Mouse (Mus musculus) liver, embryonic 14.5 days (tissue): Measurements from ENCODE around the gene Kalrn. TPM values are rescaled to one million over a fixed set of nuclear protein-coding genes. Genes with fewer than 3 reads are reported as not detected.

Experiments used
- ATAC-seq: fragments of 200-750 bp; cut with Nextera tagmentation; 2 replicates; pipeline ENCODE4 v1.8.0; 2017; ENCODE audit warnings: moderate number of reproducible peaks, mild to moderate bottlenecking, moderate library complexity; ENCODE audit not compliant: insufficient read depth
- DNase-seq, 3 experiments: peaks; one replicate each; pipeline ENCODE4 v3.0.0-alpha.2; 2012 to 2013; ENCODE audit warnings: low read depth in 3 of 3, low spot score in 3 of 3
- H3K27ac ChIP-seq: fragments of 300-500 bp; sonication (generic); 2 replicates; pipeline ENCODE4 v1.5.1; 2014; ENCODE audit warnings: moderate library complexity, mild to moderate bottlenecking, control low read depth, inconsistent platforms
- H3K27me3 ChIP-seq: fragments of 300-500 bp; sonication (generic); 2 replicates; pipeline ENCODE4 v1.6.1; 2014; ENCODE audit warnings: mild to moderate bottlenecking, low read length, moderate library complexity; ENCODE audit not compliant: control insufficient read depth, insufficient read depth
- H3K36me3 ChIP-seq: fragments of 300-500 bp; sonication (generic); replicated peaks from 2 replicates; pipeline ENCODE4 v1.6.1; 2014; ENCODE audit warnings: low read depth; ENCODE audit not compliant: control insufficient read depth, insufficient read depth
- H3K4me1 ChIP-seq, 2 experiments: fragments of 200-500 bp in 1 of 2; fragments of 300-500 bp in 1 of 2; sonication (generic) in 1 of 2; replicated peaks; 2 replicates each; pipeline ENCODE4 v1.6.1; 2012 to 2014; ENCODE audit warnings: antibody characterized with exemption in 1 of 2, inconsistent platforms in 1 of 2, low read length in 1 of 2; ENCODE audit not compliant: control insufficient read depth in 2 of 2, insufficient read depth in 2 of 2
- H3K4me2 ChIP-seq: fragments of 300-500 bp; sonication (generic); 2 replicates; pipeline ENCODE4 v1.6.1; 2014; ENCODE audit warnings: low read depth, mild to moderate bottlenecking, control low read depth, moderate library complexity
- H3K4me3 ChIP-seq, 2 experiments: fragments of 200-500 bp in 1 of 2; fragments of 300-500 bp in 1 of 2; sonication (generic) in 1 of 2; 2 replicates each; pipeline ENCODE4 v1.5.1; 2012 to 2014; ENCODE audit warnings: low read depth in 2 of 2, low read length in 2 of 2, mild to moderate bottlenecking in 2 of 2, control low read depth in 1 of 2, inconsistent platforms in 1 of 2, moderate library complexity in 1 of 2; ENCODE audit not compliant: insufficient read depth in 1 of 2
- H3K9ac ChIP-seq: fragments of 300-500 bp; sonication (generic); replicated peaks from 2 replicates; pipeline ENCODE4 v1.6.1; 2014; ENCODE audit warnings: mild to moderate bottlenecking, control low read depth, moderate library complexity
- H3K9me3 ChIP-seq: fragments of 300-500 bp; sonication (generic); 2 replicates; pipeline ENCODE4 v1.6.1; 2016; ENCODE audit warnings: low read length, mixed read lengths; ENCODE audit not compliant: control insufficient read depth
- CTCF ChIP-seq: IDR thresholded peaks from 2 replicates; pipeline ENCODE4 v1.5.1; 2016; ENCODE audit warnings: antibody characterized with exemption, low read depth, control low read depth
- EP300 ChIP-seq: IDR thresholded peaks from 2 replicates; pipeline ENCODE4 v1.6.1; 2016; ENCODE audit warnings: antibody characterized with exemption, low read depth
- WGBS: fragments of 180-500 bp; shearing (Covaris S2); extraction: QIAGEN DNeasy Blood & Tissue Kit; methylation state at CpG from one replicate; pipeline ENCODE4 v1.1.7; 2014; ENCODE audit not compliant: insufficient replicate concordance; 5-methylcytosine and 5-hydroxymethylcytosine counted together
- polyA plus RNA-seq, 2 experiments: library from polyadenylated mRNA; depleted of rRNA in 1 of 2; stranded (reverse) in 1 of 2; unstranded in 1 of 2; fragments of >200 nt; fragmentation: Nextera tagmentation in 1 of 2; extraction: Ambion mirVana in 1 of 2; gene quantifications; 2 replicates each; pipeline versions ENCODE4 v1.2.1 to v1.2.3; 2012 to 2014

Gene Kalrn
- polyA plus RNA-seq, 2 experiments = 7.2 to 8.5 TPM

DNA sequence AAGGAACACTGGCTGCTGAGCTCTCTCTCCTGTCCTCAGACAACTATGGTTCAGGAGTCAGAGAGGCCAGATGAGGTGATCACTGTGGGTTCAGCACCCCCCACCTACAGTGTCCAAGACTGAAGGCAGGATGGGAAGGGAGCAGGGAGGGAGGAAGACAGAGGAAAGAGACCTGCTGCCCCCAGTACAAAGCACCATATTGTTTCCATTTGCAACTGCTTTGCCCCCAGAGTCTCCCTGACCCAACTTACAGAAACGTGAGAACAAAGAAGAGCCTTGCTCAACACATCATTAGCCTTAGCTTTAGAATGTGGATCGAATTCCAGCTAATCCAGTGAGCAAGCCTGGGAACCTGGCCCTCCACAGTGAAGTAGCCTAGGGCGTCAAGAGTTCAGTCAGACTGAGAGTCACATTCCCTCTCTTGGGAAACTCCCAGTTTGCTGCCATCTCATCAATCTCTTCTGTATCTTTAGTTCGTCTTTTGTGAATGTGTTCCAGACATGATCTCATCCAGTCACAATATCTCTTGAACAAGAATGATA lies 295.0 kb downstream of the Kalrn start:
- Histone ChIP-seq H3K9me3 (no peaks in the 10 kb centered on the region), H3K27me3 (no peaks in the 10 kb centered on the region), H3K4me2 (no peak overlapping the region), H3K4me3 (no peak overlapping the region), H3K36me3 (no peaks in the 10 kb centered on the region), H3K9ac (no peak overlapping the region), H3K4me1 (0 out of 4 replicates have a peak, but pooled peaks cover 0 to 1% of the 10 kb centered on the region in 2 experiments), H3K27ac (no peak overlapping the region)
- ATAC-seq (no peak), DNase-seq (no peak)
- WGBS = 49% methylated on average over 4 of the region's 4 CpGs
- TF ChIP-seq CTCF (no peak), EP300 (no peak)

DNA sequence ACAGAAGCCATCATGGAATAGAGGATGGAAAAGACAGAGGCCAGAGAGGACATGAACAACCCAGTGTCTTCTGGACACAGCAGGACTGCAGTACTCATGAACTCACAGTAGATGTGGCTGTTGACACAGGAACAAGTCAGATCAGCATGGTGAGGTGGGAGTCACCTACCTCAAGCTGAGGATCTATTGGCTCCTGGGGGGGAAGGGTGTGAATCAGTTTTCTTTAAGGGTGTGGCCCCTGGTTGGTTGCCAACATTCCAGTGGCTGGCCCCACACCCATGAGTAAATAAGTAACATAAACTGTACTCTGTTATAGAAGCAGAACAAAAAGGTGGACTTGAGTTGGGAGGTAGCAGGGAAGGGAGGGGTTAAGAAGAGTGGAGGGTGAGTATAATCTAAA lies 298.7 kb downstream of the Kalrn start:
- DNase-seq (peak in 2 of 3 experiments; percentile 2 to 3), ATAC-seq (no peak)
- Histone ChIP-seq H3K27ac (no peak overlapping the region), H3K9ac (no peak overlapping the region), H3K4me1 (0 out of 4 replicates have a peak, but pooled peaks cover 0 to 1% of the 10 kb centered on the region in 2 experiments), H3K4me2 (no peak overlapping the region), H3K9me3 (no peaks in the 10 kb centered on the region), H3K4me3 (no peak overlapping the region), H3K36me3 (no peaks in the 10 kb centered on the region), H3K27me3 (no peaks in the 10 kb centered on the region)
- peak; percentile 40 for TF ChIP-seq CTCF
- no peak for TF ChIP-seq EP300

- 0 out of 4 replicates have a peak, but pooled peaks cover 0 to 1% of the 10 kb centered on the region in 2 experiments for H3K4me1 ChIP-seq
- 65% methylated on average over 5 of the region's 5 CpGs for WGBS
- no peak overlapping the region for H3K27ac ChIP-seq
These were observed 301.9 kb downstream of the Kalrn start for GRCm38 (mm10) chr16:34271476-34271875.

GRCm38 (mm10) chr16:34270681-34271080 lies 302.7 kb downstream of the Kalrn start:
- H3K27ac ChIP-seq = no peak overlapping the region
- ATAC-seq (no peak), DNase-seq (no peak)
- no peaks in the 10 kb centered on the region for H3K27me3 ChIP-seq
- no peaks in the 10 kb centered on the region for H3K9me3 ChIP-seq
- H3K4me3 ChIP-seq = no peak overlapping the region
- H3K4me1 ChIP-seq = 0 out of 4 replicates have a peak, but pooled peaks cover 0 to 1% of the 10 kb centered on the region in 2 experiments
- 32% methylated on average over 2 of the region's 2 CpGs for WGBS
- no peak for TF ChIP-seq CTCF
- no peak for TF ChIP-seq EP300
- H3K9ac ChIP-seq = no peak overlapping the region
- H3K4me2 ChIP-seq = no peak overlapping the region
- no peaks in the 10 kb centered on the region for H3K36me3 ChIP-seq

More at GRCm38 (mm10) chr16:34271476-34271875, 301.9 kb downstream of the Kalrn start:
- Histone ChIP-seq H3K9ac (no peak overlapping the region), H3K4me3 (no peak overlapping the region), H3K9me3 (no peaks in the 10 kb centered on the region), H3K27me3 (no peaks in the 10 kb centered on the region), H3K36me3 (no peaks in the 10 kb centered on the region), H3K4me2 (no peak overlapping the region)
- DNase-seq (no peak), ATAC-seq (no peak)
- no peak for TF ChIP-seq CTCF
- no peak for TF ChIP-seq EP300

DNA sequence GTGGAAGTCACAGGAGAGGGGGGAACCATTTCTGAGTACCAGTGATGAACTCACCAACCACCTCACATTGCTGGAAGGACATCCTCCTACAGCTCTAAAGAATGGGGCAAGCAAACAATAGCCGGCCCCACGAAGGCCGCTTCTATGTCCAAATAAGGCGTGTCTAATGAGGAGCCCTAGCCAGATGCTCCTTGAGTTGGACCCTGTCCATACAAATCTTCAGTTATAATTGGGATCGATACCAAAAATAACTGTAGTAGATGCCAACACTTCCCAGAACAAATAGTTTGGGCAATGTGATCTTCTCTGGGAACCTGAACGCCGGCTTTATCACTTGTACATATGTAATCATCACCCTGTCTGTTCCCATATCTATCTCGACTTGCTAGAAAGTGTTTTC lies 303.7 kb downstream of the Kalrn start:
- Histone ChIP-seq H3K9me3 (no peaks in the 10 kb centered on the region), H3K9ac (no peak overlapping the region), H3K27me3 (no peaks in the 10 kb centered on the region), H3K36me3 (no peaks in the 10 kb centered on the region), H3K4me1 (0 out of 4 replicates have a peak, but pooled peaks cover 0 to 1% of the 10 kb centered on the region in 2 experiments), H3K4me2 (no peak overlapping the region), H3K27ac (no peak overlapping the region), H3K4me3 (no peak overlapping the region)
- no peak for DNase-seq
- no peak for ATAC-seq
- WGBS = 71% methylated on average over 8 of the region's 8 CpGs
- TF ChIP-seq CTCF = no peak
- no peak for TF ChIP-seq EP300
